Mouse (Mus musculus) liver, postnatal 0 days (tissue): ENCODE data around the gene Bcl2.

Source experiments
- CTCF ChIP-seq: sonication (generic); IDR thresholded peaks from 2 replicates; pipeline ENCODE4 v1.5.1; 2016; ENCODE audit warnings: antibody characterized with exemption, low read depth
- EP300 ChIP-seq: IDR thresholded peaks from 2 replicates; pipeline ENCODE4 v1.6.1; 2016; ENCODE audit warnings: antibody characterized with exemption, low read depth, mild to moderate bottlenecking

DNA sequence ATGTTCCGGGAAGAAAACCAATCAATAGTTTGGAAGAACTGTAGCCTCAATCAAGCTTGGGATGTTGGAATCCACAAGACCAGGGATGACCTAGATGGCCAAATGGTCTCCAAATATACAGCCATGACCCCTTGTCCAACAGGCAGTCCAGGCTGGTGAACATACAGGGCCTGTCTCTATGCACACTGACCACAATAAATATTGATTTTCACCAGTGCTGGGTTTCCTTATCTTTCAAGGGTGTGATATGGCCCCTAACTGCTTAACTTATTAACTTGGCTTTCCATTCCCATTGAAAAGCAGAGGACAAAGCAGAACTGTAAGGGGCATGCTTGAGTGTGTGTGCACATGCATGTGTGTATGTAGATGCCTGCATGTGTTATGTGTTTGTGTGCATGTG lies 197.0 kb downstream of the Bcl2 start:
- TF ChIP-seq CTCF, result no peak
- TF ChIP-seq EP300, result no peak
